Mouse (Mus musculus) erythroblast, embryonic 14.5 days (primary cell): ENCODE data around the gene Tmem86a.

Source experiments
- GATA1 ChIP-seq: IDR thresholded peaks from 2 replicates; pipeline ENCODE4 v1.6.1; 2012; ENCODE audit warnings: low read length, inconsistent platforms, mixed read lengths
- TAL1 ChIP-seq: IDR thresholded peaks from 3 replicates; pipeline ENCODE4 v1.6.1; 2012; ENCODE audit warnings: low read length, inconsistent platforms, mixed read lengths

DNA sequence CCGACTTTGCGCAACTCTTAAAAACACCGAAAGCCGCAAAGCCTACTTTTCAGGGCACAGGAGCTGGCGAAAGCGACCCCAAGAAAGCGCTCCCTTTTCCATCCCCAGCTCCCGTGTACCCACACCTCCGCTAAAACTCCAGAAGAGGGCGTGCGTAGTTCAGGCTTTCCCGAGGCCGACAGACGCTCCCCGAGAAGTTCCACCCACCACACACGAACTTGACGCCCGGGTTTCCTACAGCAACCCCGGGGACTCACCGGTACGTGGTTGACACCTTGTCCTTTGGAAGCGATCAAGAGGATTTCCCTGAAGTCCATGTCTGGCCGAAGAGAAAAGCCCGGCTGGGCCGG is 42.6 kb upstream of the Tmem86a start:
- TF ChIP-seq GATA1 (no peak), TAL1 (no peak)
